Mouse (Mus musculus): Measurements from ENCODE around the gene Mad1l1. TPM values are rescaled to one million over a fixed set of nuclear protein-coding genes. Genes with fewer than 3 reads are reported as not detected.
"Not testable (repeated sequence)": the region's sequence is repeated elsewhere in the genome, so short reads cannot be mapped to it uniquely, and the experiment has no call there.

The Mad1l1 gene
- 38.6 to 53.6 TPM (median 41.6 TPM) in 3 replicates for total RNA-seq (2017)

- ATAC-seq (replicated peaks; ENCODE audit: insufficient number of reproducible peaks, low FRiP score, low TSS enrichment, poor library complexity, severe bottlenecking) = peak; percentile 91
Measured at GRCm38 (mm10) chr5:140321042-140321755, at the start of gene Mad1l1, which contains the start of gene Nudt1. TSS of gene Mad1l1 (minus strand) at chr5:140321552. TSS of gene Nudt1 (plus strand) at chr5:140321656.

- ATAC-seq (replicated peaks; ENCODE audit: insufficient number of reproducible peaks, low FRiP score, low TSS enrichment, poor library complexity, severe bottlenecking) = no peak
Measured at GRCm38 (mm10) chr5:140370446-140371254, 49.3 kb upstream of the Mad1l1 start.

- no peak for ATAC-seq (replicated peaks; ENCODE audit: insufficient number of reproducible peaks, low FRiP score, low TSS enrichment, poor library complexity, severe bottlenecking)
Measured at GRCm38 (mm10) chr5:140369466-140369865, 48.1 kb upstream of the Mad1l1 start.

GRCm38 (mm10) chr5:140368926-140369325 lies 47.6 kb upstream of the Mad1l1 start:
- ATAC-seq (replicated peaks; ENCODE audit: insufficient number of reproducible peaks, low FRiP score, low TSS enrichment, poor library complexity, severe bottlenecking) = no peak

GRCm38 (mm10) chr5:140368126-140368525 lies 46.8 kb upstream of the Mad1l1 start:
- not testable (repeated sequence) for ATAC-seq (replicated peaks; ENCODE audit: insufficient number of reproducible peaks, low FRiP score, low TSS enrichment, poor library complexity, severe bottlenecking)

GRCm38 (mm10) chr5:140364415-140364814 lies 43.1 kb upstream of the Mad1l1 start:
- ATAC-seq (replicated peaks; ENCODE audit: insufficient number of reproducible peaks, low FRiP score, low TSS enrichment, poor library complexity, severe bottlenecking) = no peak

- ATAC-seq (replicated peaks; ENCODE audit: insufficient number of reproducible peaks, low FRiP score, low TSS enrichment, poor library complexity, severe bottlenecking) = no peak
Measured at GRCm38 (mm10) chr5:140359930-140360674, 38.8 kb upstream of the Mad1l1 start.

- ATAC-seq (replicated peaks; ENCODE audit: insufficient number of reproducible peaks, low FRiP score, low TSS enrichment, poor library complexity, severe bottlenecking) = no peak
Measured at GRCm38 (mm10) chr5:140357466-140357865, 36.1 kb upstream of the Mad1l1 start.

- no peak for ATAC-seq (replicated peaks; ENCODE audit: insufficient number of reproducible peaks, low FRiP score, low TSS enrichment, poor library complexity, severe bottlenecking)
Measured at GRCm38 (mm10) chr5:140355934-140356333, 34.6 kb upstream of the Mad1l1 start.

GRCm38 (mm10) chr5:140352352-140352751 lies 31.0 kb upstream of the Mad1l1 start:
- ATAC-seq (replicated peaks; ENCODE audit: insufficient number of reproducible peaks, low FRiP score, low TSS enrichment, poor library complexity, severe bottlenecking) = no peak

GRCm38 (mm10) chr5:140350731-140351497 lies 29.6 kb upstream of the Mad1l1 start:
- no peak for ATAC-seq (replicated peaks; ENCODE audit: insufficient number of reproducible peaks, low FRiP score, low TSS enrichment, poor library complexity, severe bottlenecking)

GRCm38 (mm10) chr5:140349882-140350281 lies 28.5 kb upstream of the Mad1l1 start:
- ATAC-seq (replicated peaks; ENCODE audit: insufficient number of reproducible peaks, low FRiP score, low TSS enrichment, poor library complexity, severe bottlenecking) = no peak

GRCm38 (mm10) chr5:140346050-140346449 lies 24.7 kb upstream of the Mad1l1 start:
- no peak for ATAC-seq (replicated peaks; ENCODE audit: insufficient number of reproducible peaks, low FRiP score, low TSS enrichment, poor library complexity, severe bottlenecking)

GRCm38 (mm10) chr5:140345244-140345643 lies 23.9 kb upstream of the Mad1l1 start:
- no peak for ATAC-seq (replicated peaks; ENCODE audit: insufficient number of reproducible peaks, low FRiP score, low TSS enrichment, poor library complexity, severe bottlenecking)

- ATAC-seq (replicated peaks; ENCODE audit: insufficient number of reproducible peaks, low FRiP score, low TSS enrichment, poor library complexity, severe bottlenecking) = no peak
Measured at GRCm38 (mm10) chr5:140342880-140343279, 21.5 kb upstream of the Mad1l1 start.

- no peak for ATAC-seq (replicated peaks; ENCODE audit: insufficient number of reproducible peaks, low FRiP score, low TSS enrichment, poor library complexity, severe bottlenecking)
Measured at GRCm38 (mm10) chr5:140339836-140340235, 18.5 kb upstream of the Mad1l1 start.

- ATAC-seq (replicated peaks; ENCODE audit: insufficient number of reproducible peaks, low FRiP score, low TSS enrichment, poor library complexity, severe bottlenecking) = no peak
Measured at GRCm38 (mm10) chr5:140338779-140339178, 17.4 kb upstream of the Mad1l1 start.

- peak; percentile 37; the same call in 1 of the 2 replicates for ATAC-seq (replicated peaks; ENCODE audit: insufficient number of reproducible peaks, low FRiP score, low TSS enrichment, poor library complexity, severe bottlenecking)
Measured at GRCm38 (mm10) chr5:140336680-140337079, 15.3 kb upstream of the Mad1l1 start.

Measured in monocyte, adult 5-6 weeks (primary cell).